Mouse (Mus musculus) stomach, embryonic 16.5 days (tissue): ENCODE data around the gene Pgap3. TPM values are rescaled to one million over a fixed set of nuclear protein-coding genes. Genes with fewer than 3 reads are reported as not detected.

Source experiments
- ATAC-seq: fragments of 200-750 bp; cut with Nextera tagmentation; 2 replicates; pipeline ENCODE4 v1.8.0; 2017; ENCODE audit warnings: moderate number of reproducible peaks, moderate TSS enrichment; ENCODE audit not compliant: insufficient read depth, low FRiP score
- H3K27ac ChIP-seq: fragments of 300-500 bp; sonication (generic); 2 replicates; pipeline ENCODE4 v1.5.1; 2014; ENCODE audit warnings: low read length
- H3K27me3 ChIP-seq: fragments of 300-500 bp; sonication (generic); 2 replicates; pipeline ENCODE4 v1.6.1; 2014; ENCODE audit warnings: low read length, control low read depth, mixed read lengths; ENCODE audit not compliant: control insufficient read depth, insufficient read depth
- H3K36me3 ChIP-seq: fragments of 300-500 bp; sonication (generic); 2 replicates; pipeline ENCODE4 v1.6.1; 2014; ENCODE audit warnings: low read length; ENCODE audit not compliant: control insufficient read depth, insufficient read depth
- H3K4me1 ChIP-seq: fragments of 300-500 bp; sonication (generic); 2 replicates; pipeline ENCODE4 v1.6.1; 2014; ENCODE audit warnings: low read length, control low read depth, mixed read lengths; ENCODE audit not compliant: control insufficient read depth, insufficient read depth
- H3K4me2 ChIP-seq: fragments of 300-500 bp; sonication (generic); 2 replicates; pipeline ENCODE4 v1.6.1; 2014; ENCODE audit warnings: low read depth, low read length, mixed read lengths
- H3K4me3 ChIP-seq: fragments of 300-500 bp; sonication (generic); replicated peaks from 2 replicates; pipeline ENCODE4 v1.5.1; 2014; ENCODE audit warnings: mild to moderate bottlenecking, low read length
- H3K9ac ChIP-seq: fragments of 300-500 bp; sonication (generic); 2 replicates; pipeline ENCODE4 v1.6.1; 2014; ENCODE audit warnings: low read length
- H3K9me3 ChIP-seq: fragments of 300-500 bp; sonication (generic); replicated peaks from 2 replicates; pipeline ENCODE4 v1.6.1; 2016; ENCODE audit warnings: low read length, control low read depth; ENCODE audit not compliant: control insufficient read depth
- WGBS: fragments of 180-500 bp; shearing (Covaris S2); extraction: QIAGEN DNeasy Blood & Tissue Kit; methylation state at CpG from one replicate; pipeline ENCODE4 v1.1.7; 2014; 5-methylcytosine and 5-hydroxymethylcytosine counted together
- polyA plus RNA-seq: library from polyadenylated mRNA; unstranded; fragments of >200 nt; fragmentation: Nextera tagmentation; extraction: Ambion mirVana; gene quantifications from 2 replicates; pipeline ENCODE4 v1.2.1, GENCODE M21; 2015

The Pgap3 gene
- polyA plus RNA-seq, 1 experiment from 2014 or later: 17.0 TPM

- Histone ChIP-seq H3K9me3 (no peaks in the 10 kb centered on the region; the same call in 1 of the 2 replicates), H3K4me3 (no peak overlapping the region), H3K27ac (no peak overlapping the region), H3K36me3 (no peaks in the 10 kb centered on the region), H3K4me2 (no peak overlapping the region), H3K9ac (no peak overlapping the region), H3K4me1 (peaks cover 14% of the 10 kb centered on the region; the same call in 1 of the 2 replicates), H3K27me3 (peaks cover 7% of the 10 kb centered on the region; the same call in 1 of the 2 replicates)
- ATAC-seq: no peak
- 88% methylated on average over 1 of the region's 1 CpGs for WGBS
Measured at GRCm38 (mm10) chr11:98443688-98444087, 43.4 kb upstream of the Pgap3 start.

- H3K4me3 ChIP-seq: peak within 1 kb of the TSS; percentile 79
- WGBS: 2% methylated on average over 43 of the region's 43 CpGs
- peak within 1 kb of the TSS; percentile 79 for H3K9ac ChIP-seq
- peak within 1 kb of the TSS; percentile 92 for H3K4me2 ChIP-seq
- ATAC-seq: peak; percentile 93
- peaks cover 9% of the 10 kb centered on the region; the same call in 1 of the 2 replicates for H3K36me3 ChIP-seq
- no peaks in the 10 kb centered on the region; the same call in 1 of the 2 replicates for H3K4me1 ChIP-seq
- no peaks in the 10 kb centered on the region; the same call in 1 of the 2 replicates for H3K9me3 ChIP-seq
- H3K27me3 ChIP-seq: no peaks in the 10 kb centered on the region
- H3K27ac ChIP-seq: peak within 1 kb of the TSS; percentile 85
Measured at GRCm38 (mm10) chr11:98438331-98439158, 38.3 kb upstream of the Pgap3 start, which contains the start of gene Mien1. TSS of gene Mien1 (minus strand) at chr11:98438991.

GRCm38 (mm10) chr11:98437441-98437840 is 37.2 kb upstream of the Pgap3 start:
- 70% methylated on average over 6 of the region's 6 CpGs for WGBS
- no peak for ATAC-seq
- Histone ChIP-seq H3K27me3 (no peaks in the 10 kb centered on the region), H3K27ac (no peak overlapping the region), H3K4me1 (no peaks in the 10 kb centered on the region; the same call in 1 of the 2 replicates), H3K36me3 (peaks cover 9% of the 10 kb centered on the region; the same call in 1 of the 2 replicates), H3K9me3 (no peaks in the 10 kb centered on the region; the same call in 1 of the 2 replicates), H3K4me3 (no peak overlapping the region), H3K9ac (no peak overlapping the region), H3K4me2 (no peak overlapping the region; the same call in 1 of the 2 replicates)

DNA sequence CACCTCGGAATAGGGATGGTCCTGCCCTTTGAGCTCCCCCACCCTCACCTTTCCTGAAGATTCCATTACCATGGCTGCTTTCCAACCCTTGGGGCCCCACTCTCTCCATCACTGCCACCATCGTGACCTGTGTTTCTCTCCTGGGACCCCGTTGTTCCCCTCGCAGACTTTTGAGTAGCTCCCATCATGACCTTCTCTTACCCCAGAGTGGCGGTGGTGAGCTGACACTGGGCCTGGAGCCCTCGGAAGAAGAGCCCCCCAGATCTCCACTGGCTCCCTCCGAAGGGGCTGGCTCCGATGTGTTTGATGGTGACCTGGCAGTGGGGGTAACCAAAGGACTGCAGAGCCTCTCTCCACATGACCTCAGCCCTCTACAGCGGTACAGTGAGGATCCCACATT is 35.4 kb upstream of the Pgap3 start:
- Histone ChIP-seq H3K36me3 (peaks cover 9% of the 10 kb centered on the region; the same call in 1 of the 2 replicates), H3K4me3 (no peak overlapping the region), H3K27me3 (no peaks in the 10 kb centered on the region), H3K27ac (no peak overlapping the region), H3K9me3 (no peaks in the 10 kb centered on the region), H3K9ac (no peak overlapping the region), H3K4me2 (no peak overlapping the region), H3K4me1 (no peaks in the 10 kb centered on the region; the same call in 1 of the 2 replicates)
- no peak for ATAC-seq
- WGBS: 92% methylated on average over 9 of the region's 9 CpGs

- 78% methylated on average over 9 of the region's 9 CpGs for WGBS
- peaks cover 10% of the 10 kb centered on the region; the same call in 1 of the 2 replicates for H3K4me1 ChIP-seq
- ATAC-seq: no peak
- no peaks in the 10 kb centered on the region for H3K9me3 ChIP-seq
- peaks cover 19% of the 10 kb centered on the region; the same call in 1 of the 2 replicates for H3K36me3 ChIP-seq
- no peak overlapping the region for H3K4me2 ChIP-seq
- H3K27me3 ChIP-seq: no peaks in the 10 kb centered on the region
- H3K27ac ChIP-seq: no peak overlapping the region
- no peak overlapping the region for H3K4me3 ChIP-seq
- no peak overlapping the region for H3K9ac ChIP-seq
Measured at GRCm38 (mm10) chr11:98431743-98432502, 31.6 kb upstream of the Pgap3 start.

DNA sequence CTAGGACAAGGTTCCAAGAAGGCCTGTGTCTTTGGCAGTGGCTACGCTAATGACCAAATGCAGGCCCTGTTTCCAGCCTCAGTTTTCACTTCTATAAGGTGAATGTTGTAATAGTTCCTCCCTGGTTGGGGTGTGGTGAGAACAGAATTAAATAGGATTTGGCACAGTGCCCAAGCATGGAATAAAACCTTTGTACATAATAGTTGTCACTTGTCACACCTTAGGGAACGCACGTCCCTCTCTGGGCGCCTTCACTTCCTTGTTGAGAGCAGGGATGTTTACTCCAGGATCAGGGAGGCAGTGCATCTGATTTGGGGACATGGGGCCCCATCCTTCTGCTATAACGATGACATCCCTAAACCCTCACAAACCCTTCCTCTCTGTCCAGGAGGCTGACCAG is 28.1 kb upstream of the Pgap3 start:
- Histone ChIP-seq H3K9ac (no peak overlapping the region; the same call in 1 of the 2 replicates), H3K27ac (peak overlapping the region; percentile 88), H3K36me3 (peaks cover 13% of the 10 kb centered on the region; the same call in 1 of the 2 replicates), H3K4me3 (no peak overlapping the region), H3K4me2 (0 out of 2 replicates have a peak overlapping the region, but pooled peaks have one; percentile 5), H3K27me3 (no peaks in the 10 kb centered on the region), H3K4me1 (peaks cover 13% of the 10 kb centered on the region; the same call in 1 of the 2 replicates), H3K9me3 (no peaks in the 10 kb centered on the region)
- peak; percentile 77; the same call in 1 of the 2 replicates for ATAC-seq
- 58% methylated on average over 5 of the region's 5 CpGs for WGBS

GRCm38 (mm10) chr11:98426592-98426991 is 26.3 kb upstream of the Pgap3 start:
- Histone ChIP-seq H3K9ac (no peak overlapping the region), H3K27ac (peak overlapping the region; percentile 88; the same call in 1 of the 2 replicates), H3K36me3 (peaks cover 17% of the 10 kb centered on the region; the same call in 1 of the 2 replicates), H3K27me3 (no peaks in the 10 kb centered on the region), H3K9me3 (no peaks in the 10 kb centered on the region), H3K4me3 (no peak overlapping the region), H3K4me2 (no peak overlapping the region), H3K4me1 (peaks cover 13% of the 10 kb centered on the region; the same call in 1 of the 2 replicates)
- WGBS: 91% methylated on average over 7 of the region's 7 CpGs
- ATAC-seq: no peak

DNA sequence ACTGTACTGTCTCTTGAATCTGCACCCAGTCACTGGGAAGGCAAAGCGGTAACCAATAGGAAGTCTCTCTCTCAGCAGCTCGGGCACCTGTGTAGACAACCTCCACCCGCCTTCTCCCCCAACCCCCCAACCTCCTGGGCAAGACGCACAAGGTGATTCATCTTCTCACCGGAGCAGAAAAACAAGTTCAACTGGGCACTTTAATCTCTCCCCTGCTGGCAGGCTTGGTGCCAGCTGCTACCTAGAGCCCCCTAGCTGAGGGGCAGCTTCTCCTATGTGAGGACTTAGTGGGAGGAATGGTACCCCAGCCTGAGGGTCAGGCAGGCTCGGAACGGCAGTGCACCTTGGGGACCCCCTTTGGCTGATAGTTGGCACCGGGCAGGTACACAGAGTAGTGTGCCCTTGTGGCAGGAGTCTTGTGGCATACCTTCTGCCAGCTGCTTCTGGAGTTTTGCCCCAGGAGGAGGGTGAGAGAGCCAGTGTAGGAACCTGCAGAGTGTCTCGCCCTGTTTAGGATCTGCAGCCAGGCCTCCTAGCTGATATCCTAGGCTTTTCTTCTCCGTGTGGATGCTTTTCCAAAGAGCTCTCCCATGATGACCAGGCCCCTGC is 18.8 kb upstream of the Pgap3 start:
- Histone ChIP-seq H3K4me1 (peaks cover 41% of the 10 kb centered on the region), H3K4me2 (0 out of 2 replicates have a peak overlapping the region, but pooled peaks have one; percentile 24), H3K27ac (peak overlapping the region; percentile 90), H3K9me3 (no peaks in the 10 kb centered on the region), H3K4me3 (no peak overlapping the region), H3K9ac (peak overlapping the region; percentile 57), H3K27me3 (no peaks in the 10 kb centered on the region), H3K36me3 (peaks cover 10% of the 10 kb centered on the region; the same call in 1 of the 2 replicates)
- 68% methylated on average over 10 of the region's 10 CpGs for WGBS
- peak; percentile 41; the same call in 1 of the 2 replicates for ATAC-seq
